Mouse (Mus musculus): Measurements from ENCODE around the gene C530025M09Rik.

GRCm38 (mm10) chr2:149836471-149837135 is 5.6 kb upstream of the C530025M09Rik start:
- TF ChIP-seq ZKSCAN1 (IDR thresholded peaks at IDR 0.05; ENCODE audit: borderline replicate concordance, low read depth, low read length) (no peak), IRF4 (IDR thresholded peaks at IDR 0.05; ENCODE audit: low read depth, low read length) (no peak), EP300 (IDR thresholded peaks at IDR 0.05; ENCODE audit: low read length) (no peak), MAX (IDR thresholded peaks at IDR 0.05; ENCODE audit: low read length) (no peak), SIN3A (IDR thresholded peaks at IDR 0.05; ENCODE audit: low read length) (no peak), RCOR1 (conservative IDR thresholded peaks at IDR 0.05; ENCODE audit: low read depth, low read length) (no peak), UBTF (IDR thresholded peaks at IDR 0.05; ENCODE audit: low read depth, low read length) (no peak), CTCF (conservative IDR thresholded peaks at IDR 0.05 in 1 of 2, IDR thresholded peaks at IDR 0.05 in 1 of 2; ENCODE audit: low read depth in 2 of 2, low read length in 2 of 2) (no peak), ELF1 (IDR thresholded peaks at IDR 0.05; ENCODE audit: low read depth, low read length) (no peak), NELFE (IDR thresholded peaks at IDR 0.05; ENCODE audit: low read depth, low read length) (no peak), TBP (conservative IDR thresholded peaks at IDR 0.05; ENCODE audit: low read depth, low read length) (no peak), POLR2A (IDR thresholded peaks at IDR 0.05; ENCODE audit: low read depth, low read length) (no peak), ZC3H11A (IDR thresholded peaks at IDR 0.05; ENCODE audit: low read depth, low read length) (no peak)

Measured in CH12.LX (cell line).